Mouse (Mus musculus) common myeloid progenitor, adult 5-6 weeks (primary cell): ENCODE results near the gene Olfr559. TPM values are rescaled to one million over a fixed set of nuclear protein-coding genes. Genes with fewer than 3 reads are reported as not detected.

ENCODE experiments used
- ATAC-seq: replicated peaks from 2 replicates; pipeline ENCODE4 v1.8.0; 2016; ENCODE audit warnings: low read depth, mild to moderate bottlenecking, moderate TSS enrichment, inconsistent platforms; ENCODE audit not compliant: poor library complexity, severe bottlenecking
- total RNA-seq: library from RNA; stranded (forward); fragments of 200-1000, 187-1606 nt; gene quantifications from 2 replicates; pipeline ENCODE4 v1.2.3, GENCODE M21; 2017

Olfr559 gene
- not detected in 2 replicates for total RNA-seq

GRCm38 (mm10) chr7:102727391-102727790, at the start of gene Olfr559:
TSS of gene Olfr559 (minus strand) at chr7:102727491.
- no peak for ATAC-seq

- no peak for ATAC-seq
These were observed 43.6 kb upstream of the Olfr559 start, which contains the start of gene Olfr561 for GRCm38 (mm10) chr7:102770921-102771320. TSS of gene Olfr561 (plus strand) at chr7:102771221.

GRCm38 (mm10) chr7:102759266-102759665, 32.0 kb upstream of the Olfr559 start, which contains the start of the genes Olfr560 and Olfr78:
TSS of gene Olfr560 (minus strand) at chr7:102759366.
TSS of gene Olfr78 (minus strand) at chr7:102759471.
- ATAC-seq: no peak

- peak; percentile 47; the same call in 1 of the 2 replicates for ATAC-seq
These were observed 24.8 kb upstream of the Olfr559 start for GRCm38 (mm10) chr7:102752086-102752485.

GRCm38 (mm10) chr7:102737705-102738104, 10.4 kb upstream of the Olfr559 start:
- ATAC-seq: no peak

DNA sequence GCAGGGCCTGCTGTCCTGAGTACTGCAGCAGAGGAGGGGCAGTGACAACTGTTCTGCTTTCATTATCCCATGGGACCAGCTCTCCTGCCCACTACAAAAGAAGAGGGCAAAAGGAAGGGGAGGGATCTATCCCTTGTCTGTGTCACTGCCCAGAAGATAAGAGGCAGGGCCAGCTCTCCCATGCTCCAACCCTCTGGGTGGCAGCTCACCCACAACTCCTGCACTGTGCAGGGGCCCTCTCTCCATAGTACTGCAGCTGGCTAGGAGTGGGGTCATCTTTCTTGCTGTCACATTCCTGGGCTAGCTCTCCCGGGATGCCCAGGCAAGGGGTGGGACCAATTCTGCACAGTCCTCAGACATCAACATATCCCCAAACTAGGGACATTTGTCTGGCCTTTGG, 6.5 kb upstream of the Olfr559 start:
- no peak for ATAC-seq

- no peak for ATAC-seq
These were observed 8.3 kb downstream of the Olfr559 start, which contains the start of gene Olfr33 for GRCm38 (mm10) chr7:102718970-102719369. TSS of gene Olfr33 (minus strand) at chr7:102719070.

DNA sequence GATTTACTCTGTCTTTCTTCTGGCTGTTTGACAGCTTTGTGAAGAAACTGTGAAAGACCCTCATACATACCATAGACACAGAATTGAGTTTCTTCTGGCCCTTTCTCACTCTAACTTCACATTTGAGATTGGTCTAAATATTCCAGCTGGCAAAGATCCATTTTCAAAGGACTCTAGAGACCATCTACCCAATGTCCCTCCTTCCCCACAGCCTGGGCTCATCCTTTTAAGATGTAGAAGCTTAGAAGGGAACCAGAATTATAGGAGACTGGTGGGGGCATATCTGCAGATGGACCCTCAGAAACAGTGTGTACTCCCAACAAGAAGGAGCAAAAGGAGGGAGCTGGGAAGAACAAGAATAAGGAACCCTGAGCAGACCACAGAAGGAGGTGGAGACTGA, 25.4 kb downstream of the Olfr559 start, which contains the start of gene Olfr558:
TSS of gene Olfr558 (plus strand) at position 301 of the 400 bp plus-strand sequence.
- ATAC-seq: no peak

GRCm38 (mm10) chr7:102698461-102698860, 28.8 kb downstream of the Olfr559 start:
- no peak for ATAC-seq

- peak; percentile 93 for ATAC-seq
These were observed 31.7 kb downstream of the Olfr559 start, which contains the start of gene Olfr557 for GRCm38 (mm10) chr7:102695358-102696125. TSS of gene Olfr557 (plus strand) at chr7:102695910.

DNA sequence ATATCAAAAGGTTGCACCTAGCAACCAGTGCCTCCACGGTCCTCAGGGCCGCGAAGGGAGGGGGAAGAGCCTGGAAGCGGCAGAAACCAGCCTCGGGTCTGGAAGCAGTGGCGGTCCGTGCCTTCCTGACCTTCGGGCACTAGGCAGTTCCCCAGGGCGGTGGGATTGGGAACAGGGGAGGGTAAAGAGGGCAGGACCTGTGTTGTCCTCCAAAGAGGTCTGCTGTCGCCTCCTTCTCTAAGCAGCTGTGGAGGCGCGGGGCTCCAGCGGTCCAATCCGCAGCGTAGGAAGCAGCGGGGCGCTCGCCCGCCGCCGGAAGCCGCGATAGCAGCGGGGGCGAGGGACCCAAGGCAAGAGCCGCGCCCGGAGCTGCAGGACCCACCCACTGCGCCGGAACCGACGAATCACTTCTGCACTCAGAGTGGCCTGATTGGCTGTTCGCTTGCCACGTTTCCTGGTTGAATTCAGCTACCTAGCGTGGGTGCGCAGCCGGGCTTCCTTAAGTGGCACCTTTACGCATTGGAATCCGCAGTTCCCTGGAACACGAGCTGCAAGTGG, 40.3 kb downstream of the Olfr559 start, which contains the start of gene Trim68:
TSS of gene Trim68 (minus strand) at position 384 of the 558 bp plus-strand sequence.
- ATAC-seq: peak; percentile 100

DNA sequence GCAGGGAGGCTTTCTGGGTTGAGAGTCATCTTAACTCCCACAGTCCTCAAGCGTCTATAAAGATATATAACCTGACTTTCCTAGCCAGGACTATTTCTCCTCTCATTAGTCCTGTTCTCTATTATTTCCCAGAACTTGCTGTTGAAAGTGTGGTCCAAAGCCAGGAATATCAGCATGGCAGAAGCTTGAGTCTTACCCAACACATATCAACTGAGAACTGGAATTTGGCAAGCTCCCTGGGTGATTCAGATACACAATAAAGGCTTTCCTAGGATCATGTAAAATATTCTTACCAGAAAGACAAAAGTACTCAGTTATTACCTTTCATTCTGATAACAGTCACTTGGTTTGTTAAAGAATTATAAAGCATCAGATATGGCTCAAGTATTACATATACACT, 45.4 kb downstream of the Olfr559 start:
- no peak for ATAC-seq

DNA sequence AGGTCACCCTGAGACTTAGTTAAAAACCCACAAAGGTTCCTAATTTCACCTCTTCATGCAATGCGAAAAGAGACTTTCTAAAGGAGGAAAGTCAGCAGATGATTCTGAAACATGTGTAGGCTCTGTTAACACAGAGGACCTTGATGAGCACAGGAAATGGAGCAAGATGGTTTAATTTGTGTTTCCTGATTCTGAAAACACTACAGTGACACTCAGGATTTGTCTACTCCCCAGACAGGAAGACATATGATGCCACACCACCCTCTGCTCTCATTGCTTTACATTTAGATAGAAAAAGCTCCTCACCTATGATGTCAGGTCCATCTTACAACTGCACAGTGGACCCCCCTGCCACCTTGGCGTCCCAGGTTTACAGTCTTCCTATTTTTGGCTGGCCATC, 51.1 kb downstream of the Olfr559 start:
- peak; percentile 52; the same call in 1 of the 2 replicates for ATAC-seq

Other genes with a start within 250 kb of the Olfr559 start
- not detected in 2 replicates for gene Olfr543, start 245.8 kb downstream of the Olfr559 start, total RNA-seq
- gene Olfr544, start 239.2 kb downstream of the Olfr559 start, total RNA-seq: not detected in 2 replicates
- not detected in 2 replicates for gene Olfr545, start 227.9 kb downstream of the Olfr559 start, total RNA-seq
- not detected in 2 replicates for gene Olfr547, start 192.7 kb downstream of the Olfr559 start, total RNA-seq
- not detected in 2 replicates for gene Olfr548-ps1, start 186.6 kb downstream of the Olfr559 start, total RNA-seq
- not detected in 2 replicates for gene Olfr549, start 177.6 kb downstream of the Olfr559 start, total RNA-seq
- gene Trim21, start 162.0 kb downstream of the Olfr559 start, total RNA-seq: 31.7 and 33.6 TPM in 2 replicates
- 0.23 TPM in 1 of 2 replicates, not detected in the other for gene Olfr550, start 156.0 kb downstream of the Olfr559 start, total RNA-seq
- not detected in 2 replicates for gene Olfr551, start 135.6 kb downstream of the Olfr559 start, total RNA-seq
- gene Olfr552, start 129.7 kb downstream of the Olfr559 start, total RNA-seq: not detected in 2 replicates
- not detected in 2 replicates for gene Olfr553, start 109.3 kb downstream of the Olfr559 start, total RNA-seq
- gene Olfr554, start 89.1 kb downstream of the Olfr559 start, total RNA-seq: not detected in 2 replicates
- not detected in 2 replicates for gene Olfr555, start 68.7 kb downstream of the Olfr559 start, total RNA-seq
- gene Olfr556, start 62.6 kb downstream of the Olfr559 start, total RNA-seq: not detected in 2 replicates
- gene Trim68, start 40.2 kb downstream of the Olfr559 start, total RNA-seq: 8.2 and 10.7 TPM in 2 replicates
- not detected in 2 replicates for gene Olfr557, start 31.6 kb downstream of the Olfr559 start, total RNA-seq
- gene Olfr558, start 25.3 kb downstream of the Olfr559 start, total RNA-seq: 0.14 TPM in 1 of 2 replicates, not detected in the other
- gene Olfr33, start 8.4 kb downstream of the Olfr559 start, total RNA-seq: not detected in 2 replicates
- gene Olfr560, start 31.9 kb upstream of the Olfr559 start, total RNA-seq: not detected in 2 replicates
- gene Olfr78, start 32.0 kb upstream of the Olfr559 start, total RNA-seq: not detected in 2 replicates
- not detected in 2 replicates for gene Olfr561, start 43.7 kb upstream of the Olfr559 start, total RNA-seq
- not detected in 2 replicates for gene Olfr564, start 76.0 kb upstream of the Olfr559 start, total RNA-seq
- gene Olfr566, start 131.3 kb upstream of the Olfr559 start, total RNA-seq: not detected in 2 replicates
- gene Olfr568, start 149.6 kb upstream of the Olfr559 start, total RNA-seq: not detected in 2 replicates
- gene Olfr569, start 163.4 kb upstream of the Olfr559 start, total RNA-seq: not detected in 2 replicates
- not detected in 2 replicates for gene Olfr570, start 167.1 kb upstream of the Olfr559 start, total RNA-seq
- gene Olfr571, start 190.0 kb upstream of the Olfr559 start, total RNA-seq: not detected in 2 replicates
- gene Olfr572, start 196.9 kb upstream of the Olfr559 start, total RNA-seq: not detected in 2 replicates
- gene Olfr573-ps1, start 215.1 kb upstream of the Olfr559 start, total RNA-seq: not detected in 2 replicates
- not detected in 2 replicates for gene Olfr574, start 221.0 kb upstream of the Olfr559 start, total RNA-seq
- gene Olfr575, start 231.3 kb upstream of the Olfr559 start, total RNA-seq: not detected in 2 replicates
- gene Olfr576, start 235.2 kb upstream of the Olfr559 start, total RNA-seq: not detected in 2 replicates
- not detected in 2 replicates for gene Olfr577, start 248.5 kb upstream of the Olfr559 start, total RNA-seq